Mouse (Mus musculus) heart, postnatal 36 days (tissue): ENCODE data around the gene Rftn1. TPM values are rescaled to one million over a fixed set of nuclear protein-coding genes. Genes with fewer than 3 reads are reported as not detected.

Experiments
- DNase-seq, 2 experiments: peaks; one replicate each; pipeline ENCODE4 v3.0.0; 2021 to 2022
- intact Hi-C: fragments of 180-260 bp; cut with DNase I; formaldehyde crosslinking; loops from one replicate; pipeline ENCODE4 v1.15.1; 2025
- total RNA-seq, 2 experiments: library from RNA; stranded (reverse); gene quantifications; 2 replicates each; pipeline ENCODE4 v1.2.3; 2021

Rftn1 gene
- total RNA-seq, 2 experiments from 2014 or later = 49.0 to 57.1 TPM

- no peak for DNase-seq
- intact Hi-C loops = no loop called here
Measured at GRCm38 (mm10) chr17:50047182-50047581, 143.3 kb downstream of the Rftn1 start.

GRCm38 (mm10) chr17:50040727-50041410 lies 149.6 kb downstream of the Rftn1 start:
- DNase-seq = no peak
- intact Hi-C loops = no loop called here

DNA sequence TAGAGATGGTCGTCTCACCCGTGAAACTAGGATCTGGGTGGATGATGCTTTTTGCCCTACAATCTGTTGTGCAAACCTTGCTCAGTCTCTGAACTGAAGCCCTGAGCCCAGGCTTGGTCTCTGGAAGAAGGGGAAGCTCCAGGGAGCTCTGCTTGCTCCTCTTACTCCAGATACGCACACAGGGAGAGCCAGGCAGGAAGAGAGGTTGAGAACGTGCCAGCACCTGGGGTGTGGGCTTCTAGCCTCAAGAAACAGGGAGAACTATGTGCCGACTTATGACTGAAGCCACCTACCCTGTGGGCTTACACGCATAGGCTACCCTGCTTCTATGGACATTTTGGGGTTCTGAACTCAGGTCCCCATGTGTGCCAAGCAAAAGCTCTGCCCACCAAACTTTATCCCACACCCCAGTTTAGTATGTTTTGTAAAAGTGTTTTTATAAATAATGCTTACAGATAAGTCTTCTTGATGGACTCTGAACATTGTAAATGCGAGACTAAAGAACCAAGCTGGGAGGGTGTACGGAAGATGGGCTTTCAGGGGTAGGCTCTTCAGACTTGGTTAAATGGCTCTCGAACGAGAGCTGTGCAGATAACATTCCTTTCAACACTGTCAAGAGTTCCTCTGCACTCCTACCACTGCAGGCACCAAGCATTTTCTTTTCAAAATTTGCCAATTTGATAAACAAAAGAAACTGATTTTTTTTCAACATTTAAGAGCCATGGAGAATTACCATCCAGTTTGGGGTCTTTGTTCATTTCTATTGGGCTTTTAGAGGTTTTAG lies 152.4 kb downstream of the Rftn1 start:
- intact Hi-C loops = no loop called here
- DNase-seq = no peak

DNA sequence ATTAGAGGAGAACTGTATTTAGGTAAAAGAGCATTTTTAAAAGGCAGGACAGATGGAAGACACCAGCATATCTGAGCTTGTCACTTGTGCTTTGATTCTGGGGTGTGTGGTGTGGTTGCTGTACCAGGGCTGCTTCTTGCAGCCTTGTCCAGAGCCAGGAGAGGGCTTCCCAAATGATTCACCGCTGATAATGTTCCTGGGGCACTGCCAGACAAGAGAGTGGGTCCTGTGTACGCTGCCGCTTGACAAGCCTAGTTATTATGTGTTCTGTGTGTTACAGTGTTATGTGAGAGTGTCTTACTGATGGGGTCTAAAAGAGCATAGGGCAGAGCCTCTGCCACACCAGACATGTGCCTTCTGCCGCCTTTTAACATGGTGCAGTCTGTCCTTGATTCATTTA lies 153.1 kb downstream of the Rftn1 start:
- intact Hi-C loops = no loop called here
- no peak for DNase-seq

DNA sequence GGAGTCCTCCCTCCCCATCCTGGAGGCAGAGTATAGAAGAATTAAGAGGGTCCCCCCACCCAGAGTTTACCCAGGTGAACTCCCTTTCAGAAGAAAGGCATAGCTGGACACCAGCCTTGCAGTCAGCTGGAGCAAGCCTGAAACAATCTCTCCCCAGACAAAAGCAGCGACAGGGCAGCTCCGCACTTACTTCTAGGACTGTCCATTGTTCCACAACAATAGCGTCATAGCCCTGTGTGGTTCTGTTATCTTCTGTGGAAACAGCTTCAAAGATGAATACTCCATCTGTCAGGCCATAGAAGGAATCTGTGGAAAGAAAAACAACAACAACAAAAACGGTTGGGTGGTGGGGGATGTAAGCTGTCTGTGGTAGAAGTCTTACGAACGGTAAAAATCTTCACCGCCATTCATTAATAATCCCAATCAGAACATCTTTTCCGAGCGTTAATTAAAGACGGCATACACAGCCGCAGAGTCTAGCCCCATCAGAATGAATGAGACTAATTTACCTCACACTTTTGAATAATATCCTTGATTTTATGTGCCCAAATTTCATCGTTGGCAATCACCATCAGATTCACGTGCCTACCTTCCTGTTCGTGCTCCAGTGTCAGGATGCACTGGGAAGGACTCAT lies 153.6 kb downstream of the Rftn1 start:
- no peak for DNase-seq
- intact Hi-C loops = no loop called here

- DNase-seq = no peak
- intact Hi-C loops = loop anchor here (5.0 kb wide), 1 partner anchor 46 kb away; no protein-coding TSS in a partner anchor
Measured at GRCm38 (mm10) chr17:50033698-50034097, 156.8 kb downstream of the Rftn1 start.

GRCm38 (mm10) chr17:50031548-50032491 lies 158.7 kb downstream of the Rftn1 start:
- DNase-seq = no peak
- intact Hi-C loops = loop anchor here (5.0 kb wide), 1 partner anchor 45 kb away; no protein-coding TSS in a partner anchor

GRCm38 (mm10) chr17:50025651-50026050 lies 164.8 kb downstream of the Rftn1 start:
- intact Hi-C loops = no loop called here
- no peak for DNase-seq

- DNase-seq = peak in 1 of 2 experiments; percentile 49
- intact Hi-C loops = no loop called here
Measured at GRCm38 (mm10) chr17:50025173-50025626, 165.3 kb downstream of the Rftn1 start.

- intact Hi-C loops = no loop called here
- DNase-seq = no peak
Measured at GRCm38 (mm10) chr17:50021400-50021799, 169.1 kb downstream of the Rftn1 start.

- no peak for DNase-seq
- intact Hi-C loops = no loop called here
Measured at GRCm38 (mm10) chr17:50020211-50021001, 170.1 kb downstream of the Rftn1 start.

DNA sequence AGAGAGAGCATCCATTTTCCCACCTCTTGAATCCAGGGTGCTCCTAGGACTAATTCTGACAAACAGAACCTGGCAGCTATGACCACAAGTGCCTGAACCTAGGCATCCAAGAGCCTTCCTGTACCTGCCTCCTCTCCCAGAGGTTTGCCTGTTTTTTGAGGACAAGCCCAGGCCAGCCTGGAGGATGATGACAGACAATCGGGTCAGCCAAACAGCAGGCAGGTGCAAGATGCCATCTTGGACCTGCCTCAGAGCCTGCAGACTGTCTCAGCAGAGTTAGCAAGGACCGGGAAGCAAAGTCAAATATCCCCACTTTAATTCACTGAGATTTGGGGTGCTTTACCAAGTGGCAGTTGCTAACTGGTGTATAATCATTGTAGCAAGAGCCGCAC lies 170.7 kb downstream of the Rftn1 start:
- intact Hi-C loops = no loop called here
- DNase-seq = peak in 1 of 2 experiments; percentile 1

DNA sequence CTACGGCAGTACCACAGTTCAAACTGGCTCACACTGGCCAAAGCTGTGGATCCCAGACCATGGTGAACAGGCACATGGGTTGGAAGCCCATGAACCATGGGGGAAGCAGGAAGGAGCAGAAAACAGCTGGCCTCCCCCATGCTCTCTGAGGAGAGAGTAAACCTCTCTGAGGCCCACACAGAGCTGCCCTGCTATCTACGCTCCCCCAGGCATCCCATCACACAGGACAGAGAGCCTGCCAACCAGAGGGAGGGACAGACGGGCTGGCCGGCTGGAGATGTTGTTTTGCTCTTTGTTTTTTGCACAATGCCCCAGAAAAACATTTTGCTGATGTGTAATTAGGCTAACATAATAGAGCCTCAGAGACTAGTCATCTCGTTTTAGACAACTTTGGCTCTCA lies 171.4 kb downstream of the Rftn1 start:
- DNase-seq = peak in 1 of 2 experiments; percentile 1
- intact Hi-C loops = no loop called here

GRCm38 (mm10) chr17:50014708-50015107 lies 175.8 kb downstream of the Rftn1 start:
- intact Hi-C loops = no loop called here
- DNase-seq = no peak

DNA sequence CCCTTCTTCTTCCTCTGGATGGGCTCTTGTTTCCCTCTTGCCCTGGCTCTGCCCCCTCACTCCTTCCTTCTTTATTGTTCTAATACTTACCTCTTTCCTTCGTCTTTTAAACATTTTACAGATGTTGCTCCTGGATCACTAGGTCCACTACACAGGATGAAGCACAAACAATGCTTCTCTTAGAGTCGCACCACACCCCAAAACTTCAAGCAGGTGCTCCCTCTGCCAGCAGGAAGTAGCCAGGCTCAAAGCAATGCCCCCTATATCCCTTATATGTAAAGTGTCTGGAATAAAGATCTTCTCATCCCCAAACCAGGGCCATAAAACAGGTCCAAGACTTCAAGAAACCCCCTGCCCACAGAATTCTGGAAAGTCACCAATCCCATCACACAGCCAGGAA lies 176.6 kb downstream of the Rftn1 start:
- intact Hi-C loops = no loop called here
- DNase-seq = no peak

- DNase-seq = no peak
- intact Hi-C loops = no loop called here
Measured at GRCm38 (mm10) chr17:50010096-50010495, 180.4 kb downstream of the Rftn1 start.

- intact Hi-C loops = no loop called here
- no peak for DNase-seq
Measured at GRCm38 (mm10) chr17:50006721-50007351, 183.6 kb downstream of the Rftn1 start.

GRCm38 (mm10) chr17:50006338-50006720 lies 184.1 kb downstream of the Rftn1 start:
- intact Hi-C loops = no loop called here
- no peak for DNase-seq

- DNase-seq = no peak
- intact Hi-C loops = no loop called here
Measured at GRCm38 (mm10) chr17:50003156-50003555, 187.3 kb downstream of the Rftn1 start.
